Mouse (Mus musculus) hindbrain, embryonic 11.5 days (tissue): ENCODE results near the gene Med26. TPM values are rescaled to one million over a fixed set of nuclear protein-coding genes. Genes with fewer than 3 reads are reported as not detected.

Experiments
- ATAC-seq: fragments of 200-750 bp; cut with Nextera tagmentation; 2 replicates; pipeline ENCODE4 v1.8.0; 2017; ENCODE audit warnings: mild to moderate bottlenecking, moderate TSS enrichment, moderate library complexity; ENCODE audit not compliant: low FRiP score
- DNase-seq: peaks from one replicate; pipeline ENCODE4 v3.0.0-alpha.2; 2015; ENCODE audit warnings: low spot score
- H3K27ac ChIP-seq: fragments of 300-500 bp; sonication (generic); 2 replicates; pipeline ENCODE4 v1.5.1; 2014; ENCODE audit warnings: mild to moderate bottlenecking, low read depth, low read length
- H3K27me3 ChIP-seq: fragments of 300-500 bp; sonication (generic); 2 replicates; pipeline ENCODE4 v1.6.1; 2014; ENCODE audit warnings: mild to moderate bottlenecking, low read length, moderate library complexity, mixed read lengths; ENCODE audit not compliant: control insufficient read depth, insufficient read depth
- H3K36me3 ChIP-seq: fragments of 300-500 bp; sonication (generic); 2 replicates; pipeline ENCODE4 v1.6.1; 2014; ENCODE audit warnings: mild to moderate bottlenecking, low read length, moderate library complexity, mixed read lengths; ENCODE audit not compliant: control insufficient read depth, insufficient read depth
- H3K4me1 ChIP-seq: fragments of 300-500 bp; sonication (generic); replicated peaks from 2 replicates; pipeline ENCODE4 v1.6.1; 2014; ENCODE audit warnings: low read length, mixed read lengths; ENCODE audit not compliant: control insufficient read depth, insufficient read depth
- H3K4me2 ChIP-seq: fragments of 300-500 bp; sonication (generic); replicated peaks from 2 replicates; pipeline ENCODE4 v1.6.1; 2014; ENCODE audit warnings: mild to moderate bottlenecking, low read depth, low read length
- H3K4me3 ChIP-seq: fragments of 300-500 bp; sonication (generic); 2 replicates; pipeline ENCODE4 v1.5.1; 2014; ENCODE audit warnings: low read depth, low read length
- H3K9ac ChIP-seq: fragments of 300-500 bp; sonication (generic); 2 replicates; pipeline ENCODE4 v1.6.1; 2014; ENCODE audit warnings: low read depth, low read length
- H3K9me3 ChIP-seq: fragments of 300-500 bp; sonication (generic); 2 replicates; pipeline ENCODE4 v1.6.1; 2016; ENCODE audit warnings: low read length; ENCODE audit not compliant: control insufficient read depth
- WGBS: fragments of 180-500 bp; shearing (Covaris S2); extraction: QIAGEN DNeasy Blood & Tissue Kit; methylation state at CpG from one replicate; pipeline ENCODE4 v1.1.7; 2014; 5-methylcytosine and 5-hydroxymethylcytosine counted together
- polyA plus RNA-seq: library from polyadenylated mRNA; unstranded; fragments of >200 nt; fragmentation: Nextera tagmentation; extraction: Ambion mirVana; gene quantifications from 2 replicates; pipeline ENCODE4 v1.2.1, GENCODE M21; 2014

Med26 gene
- polyA plus RNA-seq: 11.2 and 13.0 TPM in 2 replicates

DNA sequence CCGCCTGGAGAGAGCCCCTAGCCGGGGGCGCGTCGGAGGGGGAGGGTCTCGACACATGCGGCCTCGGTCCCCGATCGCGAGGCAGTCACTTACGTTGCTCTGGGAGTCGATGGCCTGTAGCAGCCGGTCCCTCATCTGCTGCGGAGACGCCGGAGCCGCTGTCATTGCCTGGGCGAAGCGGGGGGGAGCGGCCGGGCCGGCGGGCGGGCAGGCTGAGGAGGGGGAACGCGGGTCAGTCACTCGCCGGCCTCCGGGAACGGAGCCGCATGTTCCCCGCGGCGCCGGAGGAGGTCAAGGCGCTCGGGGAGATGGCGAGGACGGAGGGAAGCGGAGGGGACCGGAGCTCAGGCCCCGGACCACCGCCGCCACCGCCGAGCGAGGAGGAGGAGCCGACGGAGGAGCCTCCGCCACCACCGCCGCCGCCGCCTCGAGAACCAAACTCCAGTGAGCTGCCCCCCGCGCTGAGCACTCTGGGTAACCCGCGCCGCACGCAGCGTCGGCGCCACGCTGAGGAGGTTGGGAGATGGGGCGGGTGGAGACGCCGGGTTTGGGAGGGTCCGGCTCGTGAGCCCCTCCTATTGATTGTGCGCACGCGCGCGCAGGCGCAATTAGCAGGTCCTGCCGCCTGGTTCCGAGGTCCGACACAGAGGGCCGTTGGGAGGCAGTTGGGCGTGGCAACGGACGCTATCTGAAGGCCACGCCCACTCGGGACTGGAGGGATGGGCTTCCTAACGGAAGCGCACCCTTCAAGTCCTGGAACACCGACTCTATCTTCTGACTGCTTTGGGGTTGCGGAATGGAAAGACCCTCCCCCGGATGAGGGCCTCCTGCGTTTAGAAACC, at the start of gene Med26:
TSS of gene Med26 (minus strand) at position 469 of the 842 bp plus-strand sequence.
- ATAC-seq: peak; percentile 95
- under 1% methylated on average over 79 of the region's 92 CpGs for WGBS

DNA sequence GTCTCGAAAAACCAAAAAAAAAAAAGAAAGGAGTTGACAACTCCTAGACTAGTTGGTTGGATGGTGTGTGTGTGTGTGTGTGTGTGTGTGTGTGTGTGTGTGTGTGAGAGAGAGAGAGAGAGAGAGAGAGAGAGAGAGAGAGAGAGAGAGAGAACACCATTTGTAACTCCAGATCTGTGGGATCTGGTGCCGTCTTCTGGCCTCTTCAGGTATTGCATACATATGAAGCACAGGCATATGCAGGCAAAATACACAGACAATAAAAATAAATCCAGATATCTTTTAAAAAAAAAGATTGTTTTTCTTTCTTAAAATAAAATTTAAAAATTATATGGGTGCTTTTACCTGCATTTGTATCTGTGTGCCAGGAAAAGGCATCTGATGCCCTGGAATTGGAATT, 42.1 kb upstream of the Med26 start:
- H3K4me2 ChIP-seq: no peak overlapping the region
- H3K27me3 ChIP-seq: no peaks in the 10 kb centered on the region
- H3K27ac ChIP-seq: no peak overlapping the region
- H3K4me3 ChIP-seq: no peak overlapping the region
- H3K9me3 ChIP-seq: no peaks in the 10 kb centered on the region
- DNase-seq (peak; percentile 19), ATAC-seq (no peak)
- 57% methylated on average over 2 of the region's 2 CpGs for WGBS
- no peak overlapping the region for H3K9ac ChIP-seq
- H3K36me3 ChIP-seq: no peaks in the 10 kb centered on the region
- H3K4me1 ChIP-seq: no peaks in the 10 kb centered on the region

More for the DNA sequence above, at the start of gene Med26:
- no peaks in the 10 kb centered on the region for H3K9me3 ChIP-seq
- H3K4me2 ChIP-seq: peak within 1 kb of the TSS; percentile 92
- H3K4me3 ChIP-seq: peak within 1 kb of the TSS; percentile 85
- peak; percentile 100 for DNase-seq
- H3K27ac ChIP-seq: peak within 1 kb of the TSS; percentile 74
- peak within 1 kb of the TSS; percentile 95 for H3K9ac ChIP-seq
- H3K27me3 ChIP-seq: no peaks in the 10 kb centered on the region
- no peaks in the 10 kb centered on the region for H3K36me3 ChIP-seq
- H3K4me1 ChIP-seq: no peaks in the 10 kb centered on the region; the same call in 1 of the 2 replicates

DNA sequence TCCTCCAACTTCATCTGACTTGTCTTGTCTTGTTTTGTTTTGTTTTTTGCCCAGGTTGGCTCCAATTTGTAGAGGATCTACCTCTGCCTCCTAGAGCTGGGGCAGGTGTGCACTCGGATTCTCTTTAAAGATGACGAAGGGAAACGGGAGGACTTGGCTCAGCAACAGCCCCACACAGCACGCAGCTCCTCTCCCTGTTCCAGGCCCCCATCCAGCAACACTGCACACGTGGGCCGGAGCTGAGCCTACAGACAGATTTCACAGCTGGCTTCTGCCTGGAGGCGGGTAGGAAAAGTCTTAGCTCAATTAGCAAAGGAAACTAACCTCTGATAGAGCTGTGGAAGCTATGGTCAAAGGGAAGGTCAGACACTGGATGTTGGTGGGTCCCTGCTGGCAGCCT, 41.2 kb upstream of the Med26 start:
- DNase-seq (no peak), ATAC-seq (no peak)
- Histone ChIP-seq H3K36me3 (no peaks in the 10 kb centered on the region), H3K4me1 (no peaks in the 10 kb centered on the region), H3K27me3 (no peaks in the 10 kb centered on the region), H3K9ac (no peak overlapping the region), H3K4me3 (no peak overlapping the region), H3K9me3 (no peaks in the 10 kb centered on the region), H3K4me2 (no peak overlapping the region), H3K27ac (no peak overlapping the region)
- WGBS: 88% methylated on average over 7 of the region's 7 CpGs

DNA sequence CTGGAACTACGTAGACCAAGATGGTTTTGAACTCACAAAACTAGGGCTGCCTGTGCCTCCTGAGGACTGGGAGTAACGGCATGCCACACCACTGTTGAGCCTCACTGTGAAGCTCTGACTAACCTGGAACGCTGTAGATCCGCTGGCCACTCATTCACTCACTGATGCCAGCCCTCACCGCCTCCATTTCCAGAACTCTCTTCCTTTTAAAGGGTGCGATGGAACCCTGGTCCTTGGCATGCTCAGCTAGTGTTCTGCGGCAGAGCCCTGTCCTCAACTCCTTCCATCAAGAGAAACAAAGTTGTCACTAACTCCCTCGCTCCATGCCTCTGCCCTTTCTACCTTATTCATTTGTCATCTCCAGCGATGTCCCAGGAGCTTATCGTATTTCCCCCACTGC, 40.8 kb upstream of the Med26 start:
- 88% methylated on average over 10 of the region's 10 CpGs for WGBS
- no peak for ATAC-seq

DNA sequence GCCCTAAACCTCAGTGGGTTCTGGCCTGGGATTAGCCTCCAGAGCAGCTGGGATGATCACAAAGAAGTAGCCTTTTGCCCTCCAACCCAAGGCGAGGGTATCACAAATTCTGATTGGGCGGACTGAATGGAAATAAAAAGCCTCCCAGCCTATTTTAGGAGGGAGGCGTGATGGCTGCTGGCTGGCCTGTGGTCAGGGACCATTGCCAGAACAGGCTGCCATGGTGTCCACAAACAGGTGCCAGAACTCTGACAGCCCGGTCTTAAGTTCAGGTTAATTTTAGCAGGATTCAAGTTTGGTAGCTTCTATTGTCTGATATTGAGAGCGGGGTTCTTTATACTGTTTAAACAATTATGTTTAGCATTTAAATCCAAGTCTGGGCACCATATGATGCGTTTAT, 39.7 kb upstream of the Med26 start:
- H3K9me3 ChIP-seq: no peaks in the 10 kb centered on the region
- H3K27ac ChIP-seq: no peak overlapping the region
- H3K4me2 ChIP-seq: no peak overlapping the region
- no peaks in the 10 kb centered on the region for H3K27me3 ChIP-seq
- no peaks in the 10 kb centered on the region for H3K36me3 ChIP-seq
- no peak for DNase-seq
- ATAC-seq: no peak
- no peak overlapping the region for H3K4me3 ChIP-seq
- no peak overlapping the region for H3K9ac ChIP-seq
- H3K4me1 ChIP-seq: no peaks in the 10 kb centered on the region
- 84% methylated on average over 6 of the region's 6 CpGs for WGBS

More for the DNA sequence above, 40.8 kb upstream of the Med26 start:
- no peaks in the 10 kb centered on the region for H3K9me3 ChIP-seq
- DNase-seq: no peak
- no peak overlapping the region for H3K4me2 ChIP-seq
- H3K27ac ChIP-seq: no peak overlapping the region
- no peak overlapping the region for H3K9ac ChIP-seq
- H3K4me1 ChIP-seq: no peaks in the 10 kb centered on the region
- no peaks in the 10 kb centered on the region for H3K36me3 ChIP-seq
- no peak overlapping the region for H3K4me3 ChIP-seq
- H3K27me3 ChIP-seq: no peaks in the 10 kb centered on the region

DNA sequence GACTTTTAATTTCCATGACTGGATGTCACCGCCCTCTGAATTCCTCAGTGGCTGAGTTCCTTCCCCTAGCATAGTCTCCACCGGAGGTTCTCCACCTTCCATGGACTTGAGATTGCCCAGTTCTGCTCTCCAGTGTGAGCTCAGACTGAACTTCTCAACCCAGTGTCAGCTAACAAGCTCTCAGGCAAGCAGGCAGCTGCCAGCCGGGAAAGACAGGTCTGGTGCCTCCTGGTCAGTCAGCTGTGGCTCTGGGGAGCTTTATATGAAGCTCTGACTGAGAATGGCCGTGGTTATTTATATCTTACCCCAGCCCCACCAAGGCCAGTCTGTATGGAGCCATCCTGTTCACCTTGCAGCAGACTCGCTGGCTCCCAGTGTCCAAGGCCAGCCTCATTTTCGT, 36.3 kb upstream of the Med26 start:
- no peak for DNase-seq
- ATAC-seq: no peak
- H3K4me3 ChIP-seq: no peak overlapping the region
- H3K36me3 ChIP-seq: no peaks in the 10 kb centered on the region
- H3K27ac ChIP-seq: no peak overlapping the region
- no peaks in the 10 kb centered on the region for H3K4me1 ChIP-seq
- H3K9me3 ChIP-seq: no peaks in the 10 kb centered on the region
- 84% methylated on average over 6 of the region's 6 CpGs for WGBS
- H3K4me2 ChIP-seq: no peak overlapping the region
- no peak overlapping the region for H3K9ac ChIP-seq
- no peaks in the 10 kb centered on the region for H3K27me3 ChIP-seq

DNA sequence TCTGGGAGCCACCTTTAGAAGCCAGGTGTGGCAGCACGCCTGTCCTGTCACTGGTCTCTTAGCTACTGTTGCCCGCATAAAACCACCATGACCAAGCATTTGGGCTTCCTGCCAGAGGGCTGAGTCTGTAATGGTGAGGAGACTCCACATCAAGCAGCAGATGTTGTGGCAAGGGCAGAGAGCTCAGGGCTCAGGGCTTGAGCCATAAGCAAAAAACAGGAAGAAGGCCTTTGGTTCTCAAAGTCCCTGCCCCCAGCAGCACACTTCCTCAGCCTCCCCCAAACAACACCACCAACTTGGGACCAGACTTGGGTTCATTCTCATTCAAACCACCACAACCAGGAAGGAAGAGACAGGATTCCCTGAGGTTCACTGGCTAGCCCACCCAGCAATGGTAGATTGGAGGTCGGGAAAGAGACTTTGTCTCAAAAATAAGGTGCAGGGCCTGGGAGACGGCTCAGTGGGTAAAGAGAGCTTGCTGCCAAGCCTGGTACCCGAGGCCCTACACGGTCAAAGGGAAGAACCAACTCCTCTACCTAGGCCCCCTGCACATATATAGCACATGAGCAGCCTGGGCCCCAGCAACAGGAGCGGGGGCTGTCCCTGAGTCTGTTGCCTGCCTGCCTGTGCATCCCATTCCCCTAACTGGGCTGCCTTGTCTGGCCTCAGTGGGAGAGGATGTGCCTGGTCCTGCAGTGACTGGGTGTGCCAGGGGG, 35.1 kb upstream of the Med26 start:
- Histone ChIP-seq H3K9ac (no peak overlapping the region), H3K27ac (no peak overlapping the region), H3K27me3 (no peaks in the 10 kb centered on the region), H3K4me2 (no peak overlapping the region), H3K9me3 (no peaks in the 10 kb centered on the region), H3K36me3 (no peaks in the 10 kb centered on the region), H3K4me3 (no peak overlapping the region), H3K4me1 (no peaks in the 10 kb centered on the region)
- DNase-seq (no peak), ATAC-seq (no peak)
- 82% methylated on average over 7 of the region's 7 CpGs for WGBS

DNA sequence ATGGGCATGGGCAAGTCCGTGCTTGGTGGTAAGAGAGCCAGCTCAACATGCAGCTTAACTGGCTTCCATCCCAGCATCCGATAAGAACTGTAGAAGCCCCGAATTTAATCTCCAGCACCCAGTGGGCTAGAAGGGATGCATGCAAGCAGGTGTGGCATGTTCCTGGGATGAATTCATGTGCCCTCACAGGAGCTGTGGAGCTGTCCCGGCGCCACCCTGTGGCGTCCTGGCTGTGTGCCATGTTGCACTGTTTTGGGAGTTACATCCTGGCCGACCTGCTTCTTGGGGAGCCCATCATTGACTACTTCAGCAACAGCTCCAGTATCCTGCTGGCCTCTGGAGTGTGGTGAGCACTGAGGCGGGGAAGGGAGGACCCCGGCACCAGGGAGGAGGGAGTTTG, 31.3 kb upstream of the Med26 start:
- H3K9ac ChIP-seq: no peak overlapping the region
- DNase-seq (no peak), ATAC-seq (no peak)
- H3K4me2 ChIP-seq: no peak overlapping the region
- no peaks in the 10 kb centered on the region for H3K9me3 ChIP-seq
- 78% methylated on average over 9 of the region's 9 CpGs for WGBS
- no peaks in the 10 kb centered on the region for H3K36me3 ChIP-seq
- H3K27ac ChIP-seq: no peak overlapping the region
- no peaks in the 10 kb centered on the region for H3K27me3 ChIP-seq
- H3K4me1 ChIP-seq: no peaks in the 10 kb centered on the region
- H3K4me3 ChIP-seq: no peak overlapping the region
